Mouse (Mus musculus): Measurements from ENCODE around the gene Carmil3. TPM values are rescaled to one million over a fixed set of nuclear protein-coding genes. Genes with fewer than 3 reads are reported as not detected.

Gene Carmil3
- polyA plus RNA-seq, 1 experiment from 2014 or later, result 1.6 TPM

- Histone ChIP-seq H3K9ac (ENCODE audit: low read length) (no peak overlapping the region), H3K36me3 (ENCODE audit: control insufficient read depth, insufficient read depth, low read length) (no peaks in the 10 kb centered on the region), H3K27me3 (ENCODE audit: control insufficient read depth, insufficient read depth, low read length) (no peaks in the 10 kb centered on the region), H3K4me2 (ENCODE audit: low read length) (peak overlapping the region; percentile 42), H3K27ac (replicated peaks in 1 of 2; ENCODE audit: control insufficient read depth in 1 of 2, insufficient read depth in 1 of 2, low read depth in 2 of 2, low read length in 2 of 2) (peak overlapping the region; percentile 28 to 54; a peak in 2 of 4 replicates), H3K4me1 (ENCODE audit: control insufficient read depth in 2 of 2, insufficient read depth in 2 of 2, low read length in 2 of 2) (peaks cover 14 to 22% of the 10 kb centered on the region in 2 experiments), H3K4me3 (ENCODE audit: control insufficient read depth in 1 of 2, insufficient read depth in 1 of 2, low read depth in 1 of 2, low read length in 2 of 2) (no peak overlapping the region), H3K9me3 (ENCODE audit: control insufficient read depth, low read length) (no peaks in the 10 kb centered on the region)
- ATAC-seq (ENCODE audit: insufficient number of reproducible peaks, insufficient read depth, low FRiP score, low read depth), result no peak
- WGBS, result 72% methylated on average over 19 of the region's 20 CpGs
These were observed 5.2 kb downstream of the Carmil3 start for GRCm38 (mm10) chr14:55495509-55496240.

- H3K9ac ChIP-seq (ENCODE audit: low read length), result no peak overlapping the region
- 45% methylated on average over 15 of the region's 16 CpGs for WGBS
- peak overlapping the region; percentile 42 for H3K4me2 ChIP-seq (ENCODE audit: low read length)
- H3K36me3 ChIP-seq (ENCODE audit: control insufficient read depth, insufficient read depth, low read length), result no peaks in the 10 kb centered on the region
- H3K4me3 ChIP-seq (ENCODE audit: control insufficient read depth in 1 of 2, insufficient read depth in 1 of 2, low read depth in 1 of 2, low read length in 2 of 2), result no peak overlapping the region
- no peaks in the 10 kb centered on the region for H3K9me3 ChIP-seq (ENCODE audit: control insufficient read depth, low read length)
- ATAC-seq (ENCODE audit: insufficient number of reproducible peaks, insufficient read depth, low FRiP score, low read depth), result no peak
- peak overlapping the region in 1 of 2 experiments; percentile 47; a peak in 1 of 4 replicates for H3K27ac ChIP-seq (replicated peaks in 1 of 2; ENCODE audit: control insufficient read depth in 1 of 2, insufficient read depth in 1 of 2, low read depth in 2 of 2, low read length in 2 of 2)
- peaks cover 12 to 16% of the 10 kb centered on the region in 2 experiments for H3K4me1 ChIP-seq (ENCODE audit: control insufficient read depth in 2 of 2, insufficient read depth in 2 of 2, low read length in 2 of 2)
- no peaks in the 10 kb centered on the region for H3K27me3 ChIP-seq (ENCODE audit: control insufficient read depth, insufficient read depth, low read length)
These were observed 6.5 kb downstream of the Carmil3 start for GRCm38 (mm10) chr14:55496761-55497448.

- WGBS, result 25% methylated on average over 6 of the region's 6 CpGs
These were observed 7.0 kb downstream of the Carmil3 start for GRCm38 (mm10) chr14:55497449-55497821.

GRCm38 (mm10) chr14:55505612-55506011 is 15.2 kb downstream of the Carmil3 start:
- H3K9me3 ChIP-seq (ENCODE audit: control insufficient read depth, low read length), result no peaks in the 10 kb centered on the region
- 78% methylated on average over 9 of the region's 9 CpGs for WGBS

More at GRCm38 (mm10) chr14:55497449-55497821, 7.0 kb downstream of the Carmil3 start:
- H3K4me3 ChIP-seq (ENCODE audit: control insufficient read depth in 1 of 2, insufficient read depth in 1 of 2, low read depth in 1 of 2, low read length in 2 of 2), result no peak overlapping the region
- H3K9me3 ChIP-seq (ENCODE audit: control insufficient read depth, low read length), result no peaks in the 10 kb centered on the region
- H3K27me3 ChIP-seq (ENCODE audit: control insufficient read depth, insufficient read depth, low read length), result no peaks in the 10 kb centered on the region
- H3K4me1 ChIP-seq (ENCODE audit: control insufficient read depth in 2 of 2, insufficient read depth in 2 of 2, low read length in 2 of 2), result peaks cover 12 to 16% of the 10 kb centered on the region in 2 experiments
- ATAC-seq (ENCODE audit: insufficient number of reproducible peaks, insufficient read depth, low FRiP score, low read depth), result no peak
- H3K27ac ChIP-seq (replicated peaks in 1 of 2; ENCODE audit: control insufficient read depth in 1 of 2, insufficient read depth in 1 of 2, low read depth in 2 of 2, low read length in 2 of 2), result no peak overlapping the region
- H3K9ac ChIP-seq (ENCODE audit: low read length), result no peak overlapping the region
- no peak overlapping the region for H3K4me2 ChIP-seq (ENCODE audit: low read length)
- no peaks in the 10 kb centered on the region for H3K36me3 ChIP-seq (ENCODE audit: control insufficient read depth, insufficient read depth, low read length)

GRCm38 (mm10) chr14:55507801-55508200 is 17.4 kb downstream of the Carmil3 start:
- 53% methylated on average over 7 of the region's 7 CpGs for WGBS
- peaks cover 16% of the 10 kb centered on the region for H3K27me3 ChIP-seq (ENCODE audit: control insufficient read depth, insufficient read depth, low read length)

More at GRCm38 (mm10) chr14:55505612-55506011, 15.2 kb downstream of the Carmil3 start:
- no peak overlapping the region for H3K4me2 ChIP-seq (ENCODE audit: low read length)
- no peaks in the 10 kb centered on the region; the same call in 1 of the 2 replicates for H3K27me3 ChIP-seq (ENCODE audit: control insufficient read depth, insufficient read depth, low read length)
- no peak overlapping the region for H3K27ac ChIP-seq (replicated peaks in 1 of 2; ENCODE audit: control insufficient read depth in 1 of 2, insufficient read depth in 1 of 2, low read depth in 2 of 2, low read length in 2 of 2)
- no peak overlapping the region for H3K9ac ChIP-seq (ENCODE audit: low read length)
- no peak for ATAC-seq (ENCODE audit: insufficient number of reproducible peaks, insufficient read depth, low FRiP score, low read depth)
- no peaks in the 10 kb centered on the region for H3K36me3 ChIP-seq (ENCODE audit: control insufficient read depth, insufficient read depth, low read length)
- no peak overlapping the region for H3K4me3 ChIP-seq (ENCODE audit: control insufficient read depth in 1 of 2, insufficient read depth in 1 of 2, low read depth in 1 of 2, low read length in 2 of 2)
- H3K4me1 ChIP-seq (ENCODE audit: control insufficient read depth in 2 of 2, insufficient read depth in 2 of 2, low read length in 2 of 2), result peaks cover 4 to 6% of the 10 kb centered on the region in 2 experiments; a peak in 2 of 4 replicates

GRCm38 (mm10) chr14:55509540-55509939 is 19.1 kb downstream of the Carmil3 start:
- Histone ChIP-seq H3K27me3 (ENCODE audit: control insufficient read depth, insufficient read depth, low read length) (peaks cover 22% of the 10 kb centered on the region), H3K4me1 (ENCODE audit: control insufficient read depth in 2 of 2, insufficient read depth in 2 of 2, low read length in 2 of 2) (peaks cover 6 to 9% of the 10 kb centered on the region in 2 experiments; a peak in 3 of 4 replicates), H3K36me3 (ENCODE audit: control insufficient read depth, insufficient read depth, low read length) (no peaks in the 10 kb centered on the region), H3K4me3 (ENCODE audit: control insufficient read depth in 1 of 2, insufficient read depth in 1 of 2, low read depth in 1 of 2, low read length in 2 of 2) (no peak overlapping the region), H3K9me3 (ENCODE audit: control insufficient read depth, low read length) (no peaks in the 10 kb centered on the region), H3K9ac (ENCODE audit: low read length) (no peak overlapping the region), H3K4me2 (ENCODE audit: low read length) (no peak overlapping the region), H3K27ac (replicated peaks in 1 of 2; ENCODE audit: control insufficient read depth in 1 of 2, insufficient read depth in 1 of 2, low read depth in 2 of 2, low read length in 2 of 2) (no peak overlapping the region)
- 83% methylated on average over 10 of the region's 10 CpGs for WGBS
- ATAC-seq (ENCODE audit: insufficient number of reproducible peaks, insufficient read depth, low FRiP score, low read depth), result no peak

More at GRCm38 (mm10) chr14:55507801-55508200, 17.4 kb downstream of the Carmil3 start:
- ATAC-seq (ENCODE audit: insufficient number of reproducible peaks, insufficient read depth, low FRiP score, low read depth), result no peak
- Histone ChIP-seq H3K9me3 (ENCODE audit: control insufficient read depth, low read length) (no peaks in the 10 kb centered on the region), H3K9ac (ENCODE audit: low read length) (no peak overlapping the region), H3K4me3 (ENCODE audit: control insufficient read depth in 1 of 2, insufficient read depth in 1 of 2, low read depth in 1 of 2, low read length in 2 of 2) (no peak overlapping the region), H3K27ac (replicated peaks in 1 of 2; ENCODE audit: control insufficient read depth in 1 of 2, insufficient read depth in 1 of 2, low read depth in 2 of 2, low read length in 2 of 2) (no peak overlapping the region), H3K4me2 (ENCODE audit: low read length) (no peak overlapping the region), H3K4me1 (ENCODE audit: control insufficient read depth in 2 of 2, insufficient read depth in 2 of 2, low read length in 2 of 2) (peaks cover 6 to 9% of the 10 kb centered on the region in 2 experiments; a peak in 3 of 4 replicates), H3K36me3 (ENCODE audit: control insufficient read depth, insufficient read depth, low read length) (no peaks in the 10 kb centered on the region)

GRCm38 (mm10) chr14:55510125-55510731 is 19.8 kb downstream of the Carmil3 start, which contains the start of gene Cpne6:
Gene Cpne6, plus strand, starts transcription at chr14:55510445.
- WGBS, result 56% methylated on average over 22 of the region's 22 CpGs
- Histone ChIP-seq H3K4me1 (ENCODE audit: control insufficient read depth in 2 of 2, insufficient read depth in 2 of 2, low read length in 2 of 2) (peaks cover 6 to 9% of the 10 kb centered on the region in 2 experiments; a peak in 3 of 4 replicates), H3K4me3 (ENCODE audit: control insufficient read depth in 1 of 2, insufficient read depth in 1 of 2, low read depth in 1 of 2, low read length in 2 of 2) (no peak within 1 kb of the TSS), H3K27me3 (ENCODE audit: control insufficient read depth, insufficient read depth, low read length) (peaks cover 23% of the 10 kb centered on the region), H3K36me3 (ENCODE audit: control insufficient read depth, insufficient read depth, low read length) (no peaks in the 10 kb centered on the region), H3K9ac (ENCODE audit: low read length) (no peak within 1 kb of the TSS), H3K9me3 (ENCODE audit: control insufficient read depth, low read length) (no peaks in the 10 kb centered on the region), H3K27ac (replicated peaks in 1 of 2; ENCODE audit: control insufficient read depth in 1 of 2, insufficient read depth in 1 of 2, low read depth in 2 of 2, low read length in 2 of 2) (no peak within 1 kb of the TSS), H3K4me2 (ENCODE audit: low read length) (peak within 1 kb of the TSS; percentile 27)
- ATAC-seq (ENCODE audit: insufficient number of reproducible peaks, insufficient read depth, low FRiP score, low read depth), result no peak

All from heart, embryonic 14.5 days (tissue).